Mouse (Mus musculus) embryonic facial prominence, embryonic 13.5 days (tissue): Measurements from ENCODE around the gene a. TPM values are rescaled to one million over a fixed set of nuclear protein-coding genes. Genes with fewer than 3 reads are reported as not detected.
"Not testable (repeated sequence)": the region's sequence is repeated elsewhere in the genome, so short reads cannot be mapped to it uniquely, and the experiment has no call there.

Source experiments
- ATAC-seq: fragments of 200-750 bp; cut with Nextera tagmentation; 2 replicates; pipeline ENCODE4 v1.8.0; 2017; ENCODE audit warnings: low read depth; ENCODE audit not compliant: insufficient number of reproducible peaks, insufficient read depth, low FRiP score, low TSS enrichment
- H3K27ac ChIP-seq: fragments of 300-500 bp; sonication (generic); 2 replicates; pipeline ENCODE4 v1.5.1; 2015; ENCODE audit warnings: moderate library complexity, mild to moderate bottlenecking, inconsistent platforms
- H3K27me3 ChIP-seq: fragments of 300-500 bp; sonication (generic); 2 replicates; pipeline ENCODE4 v1.6.1; 2015; ENCODE audit warnings: mild to moderate bottlenecking, inconsistent platforms
- H3K36me3 ChIP-seq: fragments of 300-500 bp; sonication (generic); 2 replicates; pipeline ENCODE4 v1.6.1; 2015; ENCODE audit warnings: mild to moderate bottlenecking, inconsistent platforms
- H3K4me1 ChIP-seq: fragments of 300-500 bp; sonication (generic); 2 replicates; pipeline ENCODE4 v1.6.1; 2015; ENCODE audit warnings: inconsistent platforms
- H3K4me2 ChIP-seq: fragments of 300-500 bp; sonication (generic); 2 replicates; pipeline ENCODE4 v1.6.1; 2015; ENCODE audit warnings: moderate library complexity, mild to moderate bottlenecking, inconsistent platforms
- H3K4me3 ChIP-seq: fragments of 300-500 bp; sonication (generic); 2 replicates; pipeline ENCODE4 v1.5.1; 2015; ENCODE audit warnings: mild to moderate bottlenecking, inconsistent platforms
- H3K9ac ChIP-seq: fragments of 300-500 bp; sonication (generic); 2 replicates; pipeline ENCODE4 v1.6.1; 2015; ENCODE audit warnings: mild to moderate bottlenecking, inconsistent platforms
- H3K9me3 ChIP-seq: fragments of 300-500 bp; sonication (generic); 2 replicates; pipeline ENCODE4 v1.6.1; 2016; ENCODE audit warnings: inconsistent platforms
- WGBS: fragments of 180-500 bp; shearing (Covaris S2); methylation state at CpG from one replicate; pipeline ENCODE4 v1.1.7; 2015; ENCODE audit warnings: mixed read lengths; 5-methylcytosine and 5-hydroxymethylcytosine counted together
- polyA plus RNA-seq: library from polyadenylated mRNA; unstranded; fragments of >200 nt; fragmentation: Nextera tagmentation; extraction: Ambion mirVana; gene quantifications from 2 replicates; pipeline ENCODE4 v1.2.1, GENCODE M21; 2015

The a gene
- polyA plus RNA-seq, 1 experiment from 2014 or later, result 23.5 TPM

DNA sequence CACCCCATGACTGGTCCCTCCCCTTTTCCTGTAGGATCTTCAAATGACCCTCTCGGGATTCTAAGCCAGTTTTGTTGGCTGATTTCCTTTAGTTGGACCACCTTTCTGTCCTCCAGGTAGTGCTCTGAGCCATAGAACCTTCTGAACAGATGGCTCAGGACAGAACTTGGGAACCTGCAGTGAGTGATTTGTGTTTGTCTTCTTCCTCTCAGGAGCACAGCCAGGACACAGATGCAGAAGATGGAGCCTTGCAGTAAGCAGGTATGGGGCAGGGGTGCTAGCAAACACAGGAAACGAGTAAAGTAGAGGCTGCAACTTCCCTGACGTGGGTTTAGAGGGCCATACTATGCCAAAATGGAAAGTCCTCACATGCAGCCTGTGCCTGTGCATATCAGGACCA lies 74.5 kb downstream of the a start:
- no peak overlapping the region for H3K9ac ChIP-seq
- no peak overlapping the region for H3K4me3 ChIP-seq
- H3K4me2 ChIP-seq, result no peak overlapping the region
- H3K27me3 ChIP-seq, result no peaks in the 10 kb centered on the region
- H3K27ac ChIP-seq, result no peak overlapping the region
- ATAC-seq, result no peak
- no peaks in the 10 kb centered on the region for H3K9me3 ChIP-seq
- peaks cover 96% of the 10 kb centered on the region for H3K36me3 ChIP-seq
- H3K4me1 ChIP-seq, result no peaks in the 10 kb centered on the region
- 73% methylated on average over 3 of the region's 3 CpGs for WGBS

DNA sequence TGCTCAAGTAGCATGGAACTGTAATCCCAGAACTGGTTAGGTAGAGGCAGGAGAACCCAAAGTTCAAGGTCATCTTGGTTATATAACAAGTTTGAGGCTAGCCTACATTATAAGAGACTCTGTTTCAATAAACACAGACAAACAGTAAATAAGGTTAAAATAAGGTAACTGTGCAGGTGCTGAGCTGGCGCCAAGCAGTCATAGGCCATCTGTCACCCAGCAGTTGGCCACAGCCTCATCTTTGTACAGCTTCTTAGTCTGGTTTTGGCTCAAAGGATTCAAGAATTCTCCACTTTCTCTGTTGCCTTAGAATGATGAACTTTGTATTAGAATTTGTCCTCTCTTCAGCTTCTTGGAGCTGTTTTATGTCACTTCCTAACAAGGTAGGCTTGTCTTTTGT lies 76.9 kb downstream of the a start:
- no peak overlapping the region for H3K4me2 ChIP-seq
- no peak overlapping the region for H3K27ac ChIP-seq
- whole genome bisulfite sequencing, result 97% methylated on average over 1 of the region's 1 CpGs
- no peaks in the 10 kb centered on the region for H3K9me3 ChIP-seq
- no peak overlapping the region for H3K9ac ChIP-seq
- H3K4me3 ChIP-seq, result no peak overlapping the region
- H3K4me1 ChIP-seq, result no peaks in the 10 kb centered on the region
- H3K27me3 ChIP-seq, result no peaks in the 10 kb centered on the region
- ATAC-seq, result no peak
- H3K36me3 ChIP-seq, result peaks cover 92% of the 10 kb centered on the region

DNA sequence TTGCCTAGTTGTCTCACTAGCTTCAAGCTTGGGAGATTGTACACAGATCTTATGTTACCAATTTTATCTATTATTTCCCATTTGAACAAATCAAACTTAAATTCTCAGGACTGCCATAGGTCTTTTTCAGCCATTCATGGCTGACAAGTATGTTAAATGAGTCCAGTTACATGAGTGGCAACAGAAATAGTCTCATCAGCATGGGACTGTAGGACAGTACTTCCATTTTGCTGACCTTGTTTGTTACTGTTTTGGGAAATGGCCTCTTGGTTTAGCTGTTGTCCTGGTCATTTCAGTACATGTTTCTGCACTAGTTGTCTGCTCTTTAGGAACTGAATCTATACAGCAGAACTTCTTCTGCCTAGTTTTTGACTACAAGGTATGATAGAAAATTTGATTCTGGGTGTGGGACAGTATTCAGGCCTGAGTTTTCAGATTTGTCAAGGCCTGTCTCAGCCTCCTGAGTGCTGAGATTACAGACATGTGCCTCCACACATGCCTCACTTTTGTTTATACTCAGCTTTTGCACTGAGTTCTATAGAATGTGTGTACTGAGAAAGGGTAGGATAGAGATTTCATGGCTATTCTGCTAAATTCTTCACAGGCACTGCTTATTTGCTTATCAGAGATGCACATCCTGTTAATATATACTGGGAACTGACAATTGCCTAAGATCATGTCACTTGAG lies 78.9 kb downstream of the a start:
- Histone ChIP-seq H3K4me2 (no peak overlapping the region), H3K4me1 (no peaks in the 10 kb centered on the region), H3K9ac (no peak overlapping the region), H3K27me3 (no peaks in the 10 kb centered on the region), H3K9me3 (no peaks in the 10 kb centered on the region), H3K36me3 (peaks cover 86% of the 10 kb centered on the region), H3K4me3 (no peak overlapping the region), H3K27ac (no peak overlapping the region)
- no peak for ATAC-seq

DNA sequence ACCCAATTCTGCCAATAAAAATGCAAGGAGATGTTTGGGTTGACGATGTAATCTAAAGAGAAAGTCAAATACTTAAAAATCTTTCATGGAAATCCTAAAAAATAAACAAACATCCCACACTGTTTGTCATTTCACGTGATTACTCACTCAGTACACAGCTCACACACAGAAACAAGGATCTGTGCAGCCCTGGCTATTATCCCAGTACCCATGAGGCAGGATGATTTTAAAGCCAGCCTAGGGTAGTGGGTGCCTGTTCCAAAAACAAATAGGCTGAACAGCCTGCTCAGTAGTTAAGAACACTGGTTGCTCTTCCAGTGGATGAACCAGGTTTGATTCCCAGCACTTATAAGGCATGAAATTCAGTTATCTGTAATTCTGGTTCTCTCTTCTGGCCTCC lies 85.4 kb downstream of the a start:
- ATAC-seq, result no peak
- Histone ChIP-seq H3K27me3 (no peaks in the 10 kb centered on the region), H3K36me3 (peaks cover 68% of the 10 kb centered on the region), H3K4me1 (no peaks in the 10 kb centered on the region), H3K4me3 (no peak overlapping the region), H3K9me3 (no peaks in the 10 kb centered on the region), H3K4me2 (no peak overlapping the region), H3K27ac (no peak overlapping the region), H3K9ac (no peak overlapping the region)
- WGBS, result 81% methylated on average over 2 of the region's 2 CpGs

DNA sequence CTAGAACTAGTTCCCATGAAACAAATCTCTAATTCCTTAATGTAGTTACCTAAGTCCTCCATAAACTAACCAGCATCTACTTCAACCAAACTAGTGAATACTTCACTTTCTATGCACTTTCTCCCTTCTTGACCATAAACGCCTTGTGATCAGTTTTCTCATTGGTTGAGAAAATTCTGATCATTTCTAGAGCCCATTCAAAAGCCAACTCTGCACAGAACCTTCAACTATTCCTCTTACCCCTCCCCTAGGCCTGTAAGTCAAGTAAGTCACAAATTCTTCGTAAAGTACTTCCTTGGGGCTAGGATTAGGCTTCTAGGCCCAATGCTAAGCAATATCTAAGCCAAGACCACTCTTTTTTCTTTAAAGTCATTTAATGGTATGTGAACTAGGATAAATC lies 100.4 kb downstream of the a start:
- H3K27ac ChIP-seq, result peak overlapping the region; percentile 89; the same call in 1 of the 2 replicates
- H3K4me3 ChIP-seq, result peak overlapping the region; percentile 82
- peaks cover 15% of the 10 kb centered on the region for H3K4me1 ChIP-seq
- peak overlapping the region; percentile 93 for H3K9ac ChIP-seq
- 11% methylated on average over 2 of the region's 2 CpGs for WGBS
- H3K36me3 ChIP-seq, result peaks cover 11% of the 10 kb centered on the region
- H3K9me3 ChIP-seq, result no peaks in the 10 kb centered on the region
- peak overlapping the region; percentile 83 for H3K4me2 ChIP-seq
- no peaks in the 10 kb centered on the region for H3K27me3 ChIP-seq
- ATAC-seq, result no peak

DNA sequence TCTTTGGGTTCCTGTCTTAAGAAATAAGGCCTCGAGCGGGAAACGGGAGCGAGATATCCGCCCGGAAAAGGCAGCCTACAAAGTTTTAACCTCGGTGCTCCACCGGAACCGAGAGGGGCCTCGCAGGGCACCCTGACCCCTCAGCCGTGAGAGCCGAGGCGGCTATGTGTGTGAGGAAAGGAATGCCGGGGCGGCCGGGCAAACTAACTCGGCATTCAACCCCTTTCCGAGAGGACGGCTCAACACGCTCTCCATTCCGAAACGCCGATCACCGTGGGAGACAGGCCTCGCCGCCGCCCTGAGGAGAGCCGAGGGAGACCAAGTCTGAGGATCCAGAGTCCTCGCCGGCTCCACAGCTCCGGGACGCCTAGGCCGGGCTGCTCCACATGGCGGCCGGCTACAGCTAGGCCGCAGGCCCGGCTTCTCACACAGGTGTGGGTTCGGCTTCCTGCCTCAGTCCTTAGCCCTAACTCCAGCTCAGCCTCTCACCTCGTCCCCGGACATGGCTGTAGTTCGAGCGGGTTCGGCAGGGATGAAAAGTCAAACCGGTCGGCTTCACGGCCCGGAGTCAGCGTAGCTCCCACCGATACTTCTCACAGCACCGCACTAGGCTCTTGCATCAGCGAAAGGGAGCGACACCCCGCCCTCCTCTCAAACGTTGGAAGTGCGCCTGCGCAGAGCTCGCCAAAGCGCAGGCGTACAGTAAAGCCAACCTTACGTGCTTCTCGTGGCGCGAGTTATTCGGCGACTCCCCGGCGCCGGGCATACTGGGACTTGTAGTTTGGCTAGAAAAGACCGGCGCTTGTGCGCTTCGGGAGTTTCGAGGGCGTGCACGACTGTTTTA lies 101.2 kb downstream of the a start, which contains the start of gene Eif2s2:
TSS of gene Eif2s2 (minus strand) at position 735 of the 844 bp plus-strand sequence.
- H3K9ac ChIP-seq, result peak within 1 kb of the TSS; percentile 93
- peak within 1 kb of the TSS; percentile 82 for H3K4me3 ChIP-seq
- H3K27ac ChIP-seq, result peak within 1 kb of the TSS; percentile 89
- H3K27me3 ChIP-seq, result no peaks in the 10 kb centered on the region
- peaks cover 15% of the 10 kb centered on the region for H3K4me1 ChIP-seq
- ATAC-seq, result peak; percentile 89
- WGBS, result under 1% methylated on average over 75 of the region's 75 CpGs
- H3K4me2 ChIP-seq, result peak within 1 kb of the TSS; percentile 83
- no peaks in the 10 kb centered on the region for H3K9me3 ChIP-seq
- peaks cover 5% of the 10 kb centered on the region for H3K36me3 ChIP-seq

DNA sequence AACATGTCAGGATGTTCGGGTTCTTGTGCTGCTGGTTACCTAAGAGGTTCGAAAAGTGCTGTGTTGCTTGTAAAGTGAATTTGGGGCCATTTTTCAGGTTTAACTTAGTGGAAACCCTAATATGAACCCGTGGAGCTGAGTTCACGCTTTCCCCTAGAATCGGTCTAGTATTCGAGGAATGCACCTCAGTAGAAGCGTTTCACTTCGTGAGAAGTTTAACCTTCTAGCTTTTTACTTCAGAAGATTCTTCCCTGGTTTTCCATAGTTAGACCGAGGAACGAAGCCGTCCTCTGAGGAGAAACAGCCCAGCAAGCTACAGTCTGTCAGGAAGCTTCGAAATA lies 101.8 kb downstream of the a start:
- ATAC-seq, result no peak
- H3K9ac ChIP-seq, result peak overlapping the region; percentile 63
- no peak overlapping the region; the same call in 1 of the 2 replicates for H3K27ac ChIP-seq
- H3K4me3 ChIP-seq, result peak overlapping the region; percentile 82
- no peaks in the 10 kb centered on the region for H3K27me3 ChIP-seq
- H3K36me3 ChIP-seq, result peaks cover 1% of the 10 kb centered on the region
- no peaks in the 10 kb centered on the region for H3K9me3 ChIP-seq
- peaks cover 15% of the 10 kb centered on the region for H3K4me1 ChIP-seq
- peak overlapping the region; percentile 62 for H3K4me2 ChIP-seq
- 9% methylated on average over 12 of the region's 12 CpGs for WGBS

DNA sequence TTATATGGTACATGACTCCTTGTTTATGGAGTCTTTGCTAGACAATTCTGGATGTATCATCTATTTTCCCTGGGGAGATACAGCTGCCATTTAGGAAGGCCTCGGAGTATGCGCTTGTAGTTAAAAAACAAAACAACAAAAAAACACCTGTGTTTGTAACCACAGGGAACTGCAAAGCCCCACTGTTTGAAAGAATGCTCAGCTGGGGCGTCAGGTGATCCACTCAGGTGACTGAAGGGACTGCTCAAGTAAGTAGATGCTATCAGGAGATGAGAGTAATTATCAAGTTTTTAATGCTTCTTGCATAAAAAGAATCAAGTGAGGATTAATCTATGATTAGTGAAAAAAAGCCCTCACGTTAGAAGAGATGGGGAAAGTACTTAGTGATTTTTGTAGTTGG lies 102.3 kb downstream of the a start:
- Histone ChIP-seq H3K36me3 (no peaks in the 10 kb centered on the region), H3K9me3 (no peaks in the 10 kb centered on the region), H3K4me3 (no peak overlapping the region), H3K27ac (no peak overlapping the region), H3K9ac (no peak overlapping the region), H3K4me2 (peak overlapping the region; percentile 62), H3K4me1 (peaks cover 15% of the 10 kb centered on the region), H3K27me3 (no peaks in the 10 kb centered on the region)
- ATAC-seq, result no peak
- 61% methylated on average over 4 of the region's 4 CpGs for WGBS

DNA sequence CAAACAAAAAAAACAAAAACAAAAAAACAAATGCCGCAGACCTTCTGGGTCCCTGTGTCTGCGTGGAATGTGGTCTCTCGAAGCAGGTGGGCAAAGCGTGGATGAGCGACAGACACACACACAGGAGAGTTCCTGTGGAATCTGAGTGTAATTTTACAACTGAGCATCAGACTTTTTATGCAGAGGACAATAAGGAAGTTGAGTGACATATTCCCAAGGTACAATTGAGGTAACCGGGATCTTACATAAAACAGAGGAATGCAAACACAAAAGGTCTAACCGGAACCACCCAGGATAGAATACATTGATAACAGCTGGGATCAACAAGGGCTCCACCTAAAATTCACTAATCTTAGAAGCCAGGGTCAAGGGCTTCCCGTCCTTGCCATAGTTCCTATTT lies 107.8 kb downstream of the a start:
- H3K4me3 ChIP-seq, H3K36me3 ChIP-seq, H3K27ac ChIP-seq, H3K4me1 ChIP-seq, ATAC-seq, H3K4me2 ChIP-seq, H3K27me3 ChIP-seq, H3K9me3 ChIP-seq, H3K9ac ChIP-seq: not testable (repeated sequence)
- WGBS, result 85% methylated on average over 8 of the region's 8 CpGs

DNA sequence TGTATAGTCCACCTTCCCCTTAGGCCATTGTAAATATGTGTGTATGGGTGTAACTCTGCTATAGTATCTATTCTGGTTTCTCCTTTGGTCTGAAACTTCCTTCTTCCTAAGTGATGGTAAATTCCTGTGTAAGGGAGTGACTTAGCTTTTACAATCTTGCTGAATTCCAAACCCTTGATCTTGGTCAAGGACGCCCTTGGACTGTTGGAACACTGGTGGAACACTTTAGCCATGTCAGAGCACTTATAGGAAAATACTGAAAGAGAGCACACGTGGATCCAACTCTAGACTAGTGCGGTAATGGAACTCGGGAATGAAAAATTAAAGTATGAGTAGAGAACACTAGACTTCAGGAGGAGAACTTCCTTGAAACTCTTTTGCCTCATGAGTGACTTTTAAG lies 108.2 kb downstream of the a start:
- WGBS, result 84% methylated on average over 4 of the region's 4 CpGs
- ATAC-seq, H3K9me3 ChIP-seq, H3K4me2 ChIP-seq, H3K4me3 ChIP-seq, H3K4me1 ChIP-seq, H3K36me3 ChIP-seq, H3K27me3 ChIP-seq, H3K27ac ChIP-seq, H3K9ac ChIP-seq: not testable (repeated sequence)

DNA sequence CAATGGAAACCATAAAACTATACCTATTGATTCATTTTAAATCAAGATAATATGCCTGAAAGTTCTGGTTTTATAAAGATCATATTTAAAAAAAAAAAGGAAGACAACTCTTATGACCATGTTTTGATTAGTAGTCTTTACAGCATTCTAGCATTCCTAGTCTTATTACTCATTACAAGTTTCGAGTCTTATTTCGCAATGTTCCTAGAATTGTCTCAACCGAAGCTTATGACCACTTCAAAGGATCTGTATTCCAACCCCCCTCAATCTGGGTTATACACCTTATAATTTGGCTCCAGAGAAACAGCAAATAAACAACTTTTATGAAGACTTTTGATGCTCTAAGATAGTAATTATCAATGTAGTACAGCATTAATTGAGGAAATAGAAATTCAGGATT lies 110.9 kb downstream of the a start:
- no peaks in the 10 kb centered on the region for H3K27me3 ChIP-seq
- H3K9ac ChIP-seq, result no peak overlapping the region
- 83% methylated on average over 3 of the region's 3 CpGs for WGBS
- H3K9me3 ChIP-seq, result no peaks in the 10 kb centered on the region
- H3K4me2 ChIP-seq, result no peak overlapping the region
- no peak overlapping the region for H3K4me3 ChIP-seq
- H3K27ac ChIP-seq, result no peak overlapping the region
- H3K4me1 ChIP-seq, result no peaks in the 10 kb centered on the region
- no peaks in the 10 kb centered on the region for H3K36me3 ChIP-seq
- ATAC-seq, result no peak

DNA sequence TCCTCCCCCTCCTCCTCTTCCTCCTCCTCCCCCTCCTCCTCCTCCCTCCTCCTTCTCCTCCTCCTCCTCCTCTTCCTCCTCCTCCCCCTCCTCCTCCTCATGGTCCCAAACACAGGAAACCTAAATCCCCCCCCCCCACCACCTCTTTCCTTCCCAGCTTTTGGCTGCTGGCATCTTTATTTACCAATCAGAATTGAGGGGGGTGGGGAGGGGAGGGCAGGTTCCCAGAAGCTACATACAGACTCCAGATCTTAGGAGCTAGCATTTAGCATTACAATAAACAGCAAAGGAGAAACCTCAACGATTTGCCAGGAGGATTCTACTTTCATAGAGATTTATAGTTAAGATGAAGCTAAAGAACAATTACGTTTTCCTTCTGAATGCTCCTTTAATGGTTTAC lies 114.6 kb downstream of the a start:
- Histone ChIP-seq H3K9me3 (no peaks in the 10 kb centered on the region), H3K9ac (no peak overlapping the region), H3K4me2 (no peak overlapping the region), H3K36me3 (no peaks in the 10 kb centered on the region), H3K27me3 (no peaks in the 10 kb centered on the region), H3K4me1 (no peaks in the 10 kb centered on the region), H3K27ac (no peak overlapping the region), H3K4me3 (no peak overlapping the region)
- WGBS, result 51% methylated on average over 2 of the region's 2 CpGs
- no peak for ATAC-seq
